Mouse (Mus musculus) cerebellum, postnatal 10 days (tissue): Measurements from ENCODE around the gene Fam219a.

Experiments used
- DNase-seq, 2 experiments: peaks; one replicate each; pipeline ENCODE4 v3.0.0; 2021; ENCODE audit warnings: mixed read lengths in 2 of 2

The Fam219a gene

GRCm38 (mm10) chr4:41469199-41469598, 100.1 kb downstream of the Fam219a start:
- no peak for DNase-seq

GRCm38 (mm10) chr4:41468396-41469080, 100.8 kb downstream of the Fam219a start:
- peak; percentile 83 to 86 for DNase-seq
